Mouse (Mus musculus) layer of hippocampus, postnatal 14 days (tissue): ENCODE data around the gene Ccl3. TPM values are rescaled to one million over a fixed set of nuclear protein-coding genes. Genes with fewer than 3 reads are reported as not detected.

ENCODE experiments used
- DNase-seq, 2 experiments: peaks; one replicate each; pipeline ENCODE4 v3.0.0; 2021 to 2022; ENCODE audit warnings: low spot score in 2 of 2, mixed read lengths in 1 of 2
- total RNA-seq, 2 experiments: library from RNA; stranded (reverse); gene quantifications; 2 replicates each; pipeline ENCODE4 v1.2.3; 2021

Ccl3 gene
- total RNA-seq, 2 experiments from 2014 or later, result not detected

DNA sequence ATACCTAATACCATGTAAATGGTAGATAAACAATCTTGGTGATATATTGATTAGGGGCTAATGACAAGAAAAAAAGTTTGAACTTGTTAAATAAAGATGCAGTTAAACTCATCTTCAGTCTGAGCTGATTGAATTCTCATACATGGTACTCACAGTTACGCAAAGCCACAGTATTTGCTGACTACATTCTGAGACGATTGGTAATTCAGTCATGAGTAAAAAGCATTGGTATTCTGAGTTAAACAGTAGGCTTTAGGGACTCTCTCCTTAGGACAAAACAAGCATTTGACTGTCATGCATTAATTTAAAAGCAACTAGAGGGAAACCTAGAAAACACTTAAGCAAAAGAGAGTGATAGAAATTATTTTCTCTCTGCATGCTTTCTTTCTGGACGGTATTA is 25.6 kb downstream of the Ccl3 start:
- no peak for DNase-seq

DNA sequence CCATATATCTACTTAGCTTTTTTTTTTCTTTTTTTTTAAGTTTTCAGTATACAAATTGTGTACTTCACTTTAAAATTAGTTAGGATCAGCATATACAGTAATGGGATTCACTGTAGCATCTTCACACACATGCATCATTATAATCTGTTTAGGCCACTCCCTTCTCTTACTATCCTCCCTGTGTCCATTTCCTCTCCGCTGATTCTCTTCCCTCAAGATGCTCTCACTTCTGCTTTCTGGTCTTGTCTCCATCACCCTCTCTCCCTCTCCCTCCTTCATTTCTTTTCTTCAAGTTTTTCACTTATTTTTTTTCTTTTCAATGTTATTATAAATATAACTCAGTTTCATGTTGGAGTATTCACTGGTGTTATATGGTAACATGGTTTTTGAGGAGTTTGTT is 30.1 kb downstream of the Ccl3 start:
- no peak for DNase-seq

DNA sequence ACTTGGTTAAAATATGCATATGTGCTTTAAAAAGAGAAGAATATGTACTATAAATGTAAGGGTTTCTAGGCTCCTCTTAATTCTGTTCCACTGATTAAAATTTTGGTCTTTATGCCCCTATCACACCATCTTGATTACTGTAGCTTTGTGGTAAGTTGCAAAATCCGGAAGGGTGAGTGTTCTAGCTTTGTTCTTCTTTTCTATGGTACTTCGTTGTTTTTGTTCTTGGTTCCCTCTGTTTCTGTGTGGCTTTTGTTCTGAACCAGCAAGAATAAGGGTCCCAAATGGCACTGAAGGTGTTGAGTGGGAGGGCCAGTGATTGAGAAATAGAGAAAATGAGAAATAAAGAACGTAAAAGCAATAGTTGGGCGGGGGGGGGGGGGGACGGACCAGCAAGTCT is 30.9 kb downstream of the Ccl3 start:
- no peak for DNase-seq

DNA sequence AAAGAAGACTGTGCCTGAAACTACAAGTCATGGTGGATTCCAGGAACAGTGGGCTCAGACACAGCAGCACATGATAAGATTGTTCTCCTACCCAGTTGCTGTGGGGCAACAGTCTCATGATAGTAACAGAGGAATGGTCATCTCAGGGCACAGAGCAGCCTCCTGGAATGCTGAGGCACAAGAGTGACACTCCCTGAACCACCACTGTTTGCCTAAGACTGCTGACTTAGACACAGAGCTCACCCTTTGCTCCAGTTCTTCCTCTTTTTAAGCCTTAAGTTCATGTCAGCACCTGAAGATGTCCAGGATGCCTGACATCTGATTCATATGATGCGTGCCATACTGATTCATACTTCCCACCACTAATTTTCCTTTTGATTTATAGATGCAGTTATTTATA is 32.6 kb downstream of the Ccl3 start:
- DNase-seq, result no peak

DNA sequence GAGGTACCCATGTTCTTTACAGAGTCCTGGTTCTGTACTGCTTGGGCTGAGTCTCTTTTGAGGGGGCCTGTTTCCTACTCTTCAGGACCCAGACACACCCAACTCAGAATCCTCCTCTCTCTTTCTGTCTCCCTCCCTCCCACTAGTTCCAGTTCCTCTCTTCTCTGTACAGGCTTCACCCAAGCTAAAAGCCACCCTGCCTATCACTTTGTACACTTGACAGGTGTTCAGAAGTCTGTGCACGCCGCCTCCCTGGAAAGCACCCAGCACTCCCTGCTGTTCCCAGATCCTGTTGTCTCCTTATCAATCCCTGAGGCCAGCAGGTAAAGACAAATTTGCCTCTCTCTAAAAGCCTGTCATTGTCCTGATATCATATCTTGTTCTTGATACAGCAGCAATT is 38.3 kb downstream of the Ccl3 start:
- DNase-seq, result no peak

DNA sequence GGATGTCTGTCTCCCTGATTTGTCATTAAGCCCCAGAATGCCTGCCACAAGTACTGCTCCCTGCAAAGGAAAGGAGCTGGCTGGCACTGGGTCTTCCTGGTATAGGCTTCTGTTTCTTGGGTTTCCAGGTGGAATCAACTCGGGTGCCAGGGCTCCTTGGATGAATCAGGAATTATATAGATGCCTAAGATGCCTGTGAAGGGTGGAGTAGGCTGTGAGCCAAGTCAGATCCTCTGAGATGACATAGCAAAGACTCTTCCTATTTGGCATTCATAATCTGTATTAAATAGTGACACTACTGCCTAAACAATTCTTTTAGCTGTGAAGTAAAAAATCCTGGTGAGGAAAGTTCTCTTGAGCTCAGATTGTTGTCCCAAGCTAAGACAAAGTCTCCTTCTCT is 42.8 kb downstream of the Ccl3 start:
- DNase-seq, result no peak

DNA sequence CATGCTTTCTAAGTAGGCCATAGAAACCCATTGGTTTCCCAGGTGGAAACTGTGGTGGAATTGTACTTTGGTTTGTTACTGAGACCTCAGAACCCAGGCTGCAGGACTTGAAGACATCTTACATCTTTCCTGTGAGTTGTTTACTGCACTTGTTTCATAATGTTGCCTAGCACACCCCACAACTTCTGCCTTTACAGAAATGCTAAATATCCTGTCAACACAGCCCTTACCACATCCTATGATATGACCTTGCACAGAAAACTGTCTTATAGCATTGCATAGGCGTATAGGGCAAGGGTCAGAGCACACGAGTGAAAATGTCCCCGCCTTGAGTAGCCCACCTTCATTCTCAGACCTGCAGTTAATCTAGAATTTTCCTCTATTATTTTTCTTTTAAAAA is 43.6 kb downstream of the Ccl3 start:
- no peak for DNase-seq

DNA sequence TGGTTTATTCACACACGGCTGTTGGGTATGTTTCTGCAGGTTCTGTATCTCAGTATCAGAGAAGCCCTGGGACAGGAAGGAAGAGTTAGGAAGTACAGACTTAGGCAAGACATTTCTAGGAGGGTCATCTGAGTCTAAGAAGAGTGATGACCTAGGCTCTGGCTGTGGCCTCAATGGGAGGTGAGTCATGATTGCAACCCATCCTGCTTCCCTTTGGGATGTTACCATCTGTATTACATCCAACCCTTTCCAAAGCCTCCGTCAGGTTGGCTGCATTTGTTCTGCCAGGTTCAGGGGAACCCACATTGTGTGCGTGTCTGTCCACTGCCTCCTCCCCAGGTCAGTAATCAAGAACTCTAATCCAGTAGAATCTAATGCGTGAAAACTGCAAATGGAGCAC is 44.5 kb downstream of the Ccl3 start:
- no peak for DNase-seq

DNA sequence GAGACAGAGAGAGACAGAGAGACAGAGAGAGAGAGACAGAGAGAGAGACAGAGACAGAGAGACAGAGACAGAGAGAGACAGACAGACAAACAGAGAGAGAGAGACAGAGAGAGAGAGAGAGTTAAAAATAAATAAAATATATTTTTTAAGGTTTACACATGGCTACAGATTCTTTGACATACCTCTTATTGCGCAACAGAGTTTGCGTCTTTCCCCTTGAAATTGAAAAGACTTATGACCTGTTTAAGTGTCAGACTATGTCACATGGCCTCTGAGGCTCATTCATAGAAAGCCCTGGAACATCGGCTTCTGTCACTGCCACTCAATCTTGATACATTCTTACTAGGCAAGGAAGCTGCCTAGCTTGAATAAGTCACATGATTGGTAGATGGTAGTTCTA is 45.8 kb downstream of the Ccl3 start:
- no peak for DNase-seq

DNA sequence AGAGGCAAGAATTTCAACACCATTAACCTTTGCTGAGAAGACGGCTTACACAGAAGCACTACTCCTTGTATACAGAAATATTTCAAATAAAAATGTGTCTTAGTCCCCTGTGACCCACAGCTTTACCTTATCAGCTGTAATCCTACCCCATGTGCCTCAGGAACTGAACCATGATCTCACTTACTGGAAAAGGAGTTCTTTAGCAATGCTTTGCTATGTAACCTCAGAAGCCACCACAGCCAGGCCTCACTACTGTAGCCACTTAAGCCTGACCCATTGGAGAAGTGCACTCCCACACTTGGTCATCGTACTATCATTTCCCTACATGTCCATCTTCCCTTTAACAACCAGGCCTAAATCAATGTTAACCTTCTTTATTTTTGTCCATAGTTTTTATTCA is 48.6 kb downstream of the Ccl3 start:
- no peak for DNase-seq

DNA sequence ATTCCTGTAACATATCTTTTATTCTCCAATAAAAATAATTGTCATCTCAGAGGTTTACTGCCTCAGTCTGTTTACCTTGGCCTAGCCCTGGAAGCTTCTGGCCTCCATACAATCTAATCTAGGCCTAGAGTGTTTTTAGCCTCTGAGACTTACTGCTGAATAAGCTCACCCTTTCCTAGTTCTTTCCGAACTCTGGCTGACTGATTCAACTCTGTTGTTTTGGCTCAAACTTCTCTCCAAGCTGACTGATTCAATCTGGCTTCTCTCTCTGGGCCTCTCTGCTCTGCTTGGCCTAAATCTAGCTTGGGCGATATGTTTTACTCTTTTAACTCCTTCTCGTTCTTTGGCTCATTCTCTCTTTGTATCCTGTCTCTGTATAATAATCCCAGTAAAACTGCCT is 50.2 kb downstream of the Ccl3 start:
- DNase-seq, result no peak

DNA sequence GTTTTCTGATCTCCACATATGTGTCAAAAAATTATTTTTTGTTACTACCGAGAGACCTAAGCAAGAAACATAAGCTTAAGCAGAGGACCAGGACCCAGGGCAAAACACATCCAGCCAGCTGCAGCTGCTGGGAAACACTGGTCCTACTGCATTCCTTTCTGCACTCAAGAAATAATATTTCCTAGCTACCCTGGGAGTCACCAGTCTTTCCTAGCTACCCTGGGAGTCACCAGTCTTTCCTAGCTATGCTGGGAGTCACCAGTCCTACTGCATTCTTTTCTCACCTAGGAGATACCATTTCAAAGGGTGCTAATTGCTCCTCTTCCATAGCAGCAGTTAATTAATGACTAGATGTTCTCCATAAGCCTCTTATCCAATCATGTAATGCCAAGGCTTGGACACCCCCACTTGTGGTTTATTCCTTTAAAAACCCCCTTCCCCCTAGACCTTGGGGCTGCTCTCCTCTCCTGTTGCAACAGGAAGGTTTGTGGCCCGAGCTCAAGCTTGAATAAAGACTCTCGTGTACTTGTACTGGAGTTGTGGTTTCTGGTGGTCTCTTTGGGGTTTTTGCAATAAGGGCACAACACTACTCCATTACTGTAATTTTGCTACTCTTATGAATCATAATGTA is 50.8 kb downstream of the Ccl3 start:
- no peak for DNase-seq

Other genes starting within 250 kb of the Ccl3 start
- gene Rasl10b, start 240.2 kb downstream of the Ccl3 start, total RNA-seq, result 100 to 1,000 TPM; 219 to 224 TPM
- gene Gas2l2, start 219.9 kb downstream of the Ccl3 start, total RNA-seq, result 1 to 10 TPM in 1 of 2 experiments, under 1 TPM in 1; 0.29 to 1.0 TPM
- gene 1700020L24Rik, start 211.7 kb downstream of the Ccl3 start, total RNA-seq, result not detected
- 1 to 10 TPM; 3.2 to 3.3 TPM for gene Mmp28, start 186.3 kb downstream of the Ccl3 start, total RNA-seq
- 10 to 100 TPM; 64.1 to 65.9 TPM for gene Taf15, start 176.3 kb downstream of the Ccl3 start, total RNA-seq
- not detected for gene Heatr9, start 127.2 kb downstream of the Ccl3 start, total RNA-seq
- not detected for gene Ccl5, start 118.8 kb downstream of the Ccl3 start, total RNA-seq
- 1 to 10 TPM; 5.6 to 6.8 TPM for gene Ccl9, start 70.7 kb downstream of the Ccl3 start, total RNA-seq
- 1 to 10 TPM; 1.2 to 1.5 TPM for gene Ccl6, start 56.3 kb downstream of the Ccl3 start, total RNA-seq
- gene Rpl9-ps1, start 3.7 kb downstream of the Ccl3 start, total RNA-seq, result not detected
- gene Ccl4, start 13.2 kb upstream of the Ccl3 start, total RNA-seq, result not detected
- gene Wfdc17, start 54.6 kb upstream of the Ccl3 start, total RNA-seq, result not detected
- gene Wfdc18, start 59.7 kb upstream of the Ccl3 start, total RNA-seq, result not detected
- gene Wfdc21, start 97.6 kb upstream of the Ccl3 start, total RNA-seq, result not detected
- 10 to 100 TPM; 16.6 to 19.5 TPM for gene Heatr6, start 104.3 kb upstream of the Ccl3 start, total RNA-seq
- gene Hnf1b, start 200.7 kb upstream of the Ccl3 start, total RNA-seq, result under 1 TPM; 0.23 to 0.31 TPM